Mouse (Mus musculus) gastrocnemius, postnatal 14 days (tissue): ENCODE data around the gene Cdc42bpb. TPM values are rescaled to one million over a fixed set of nuclear protein-coding genes. Genes with fewer than 3 reads are reported as not detected.
A peak's percentile ranks its signal among the peaks of the same experiment; 100 is the strongest.

Source experiments
- DNase-seq: peaks from one replicate; pipeline ENCODE4 v3.0.0; 2021; ENCODE audit warnings: mixed read lengths
- intact Hi-C: fragments of 180-260 bp; cut with DNase I; formaldehyde crosslinking; loops from one replicate; pipeline ENCODE4 v1.15.1; 2025; ENCODE audit warnings: low total_unique reads
- total RNA-seq, 2 experiments: library from RNA; stranded (reverse); gene quantifications; 2 replicates each; pipeline ENCODE4 v1.2.3; 2021

Gene Cdc42bpb
- total RNA-seq, 2 experiments from 2014 or later: 32.2 to 34.1 TPM

DNA sequence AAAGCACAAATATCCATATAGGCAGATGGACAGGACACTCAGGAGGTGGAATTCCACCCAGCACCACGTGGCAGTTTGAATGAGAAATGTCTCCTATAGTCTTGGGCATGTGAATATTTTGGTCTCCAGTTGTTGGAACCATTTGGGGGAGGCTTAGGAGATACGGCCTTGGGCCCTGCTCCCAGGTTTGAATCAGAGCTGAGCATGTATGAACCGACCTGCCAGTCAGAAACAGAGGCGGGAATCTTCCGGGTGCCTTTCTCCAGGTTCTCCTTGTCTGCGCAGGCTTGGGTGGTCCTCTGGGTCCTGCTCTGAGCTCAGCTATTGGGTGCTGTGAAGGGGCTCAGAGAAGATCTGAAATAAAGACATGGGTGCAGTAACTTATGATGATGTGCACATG, 16.5 kb upstream of the Cdc42bpb start:
- no peak for DNase-seq
- intact Hi-C loops: no loop called here

DNA sequence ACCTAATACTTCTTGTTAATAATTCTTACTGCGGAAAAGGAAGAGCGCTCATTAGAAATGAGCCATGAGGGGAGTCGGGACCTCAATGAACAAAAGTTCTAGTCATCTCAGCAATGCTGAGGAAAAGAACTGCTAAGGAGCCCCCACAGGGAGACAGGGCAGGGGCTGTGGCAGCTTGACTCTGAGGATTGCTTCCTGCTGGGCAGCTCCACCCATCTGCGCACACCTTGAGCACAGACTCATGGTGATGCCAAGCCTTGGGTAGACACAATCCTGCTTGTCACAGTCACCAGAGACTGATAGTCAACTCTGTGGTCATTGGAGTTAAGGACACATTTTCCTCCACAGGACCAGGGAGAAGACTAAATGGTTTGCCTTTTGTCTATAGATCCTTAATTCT, 9.6 kb upstream of the Cdc42bpb start:
- no peak for DNase-seq
- intact Hi-C loops: no loop called here

DNA sequence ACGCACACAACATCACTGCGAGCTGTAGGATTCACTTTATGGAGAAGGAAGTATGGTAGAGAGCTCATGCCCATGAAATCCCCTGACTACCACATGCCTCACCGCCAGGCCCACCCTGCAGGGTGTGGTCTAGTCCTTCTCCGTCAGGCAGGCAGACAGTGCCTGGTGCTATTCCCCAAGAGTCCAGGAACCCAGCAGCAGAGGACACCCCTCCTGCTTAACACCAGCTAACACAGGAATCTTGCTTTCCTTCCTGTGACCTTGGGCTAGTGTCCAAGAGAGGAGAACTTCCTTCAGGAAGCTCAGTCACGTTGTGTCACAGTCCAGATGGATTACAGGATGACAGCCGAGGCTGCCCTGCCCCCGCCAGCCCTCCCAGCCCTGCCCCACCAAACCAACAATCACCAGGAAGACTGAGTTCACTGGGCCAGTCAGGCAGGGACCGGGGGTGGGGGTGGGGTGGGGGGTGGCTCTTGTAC, 9.2 kb upstream of the Cdc42bpb start:
- DNase-seq: no peak
- intact Hi-C loops: no loop called here

GRCm38 (mm10) chr12:111385883-111386641, 8.5 kb upstream of the Cdc42bpb start:
- intact Hi-C loops: no loop called here
- DNase-seq: no peak

DNA sequence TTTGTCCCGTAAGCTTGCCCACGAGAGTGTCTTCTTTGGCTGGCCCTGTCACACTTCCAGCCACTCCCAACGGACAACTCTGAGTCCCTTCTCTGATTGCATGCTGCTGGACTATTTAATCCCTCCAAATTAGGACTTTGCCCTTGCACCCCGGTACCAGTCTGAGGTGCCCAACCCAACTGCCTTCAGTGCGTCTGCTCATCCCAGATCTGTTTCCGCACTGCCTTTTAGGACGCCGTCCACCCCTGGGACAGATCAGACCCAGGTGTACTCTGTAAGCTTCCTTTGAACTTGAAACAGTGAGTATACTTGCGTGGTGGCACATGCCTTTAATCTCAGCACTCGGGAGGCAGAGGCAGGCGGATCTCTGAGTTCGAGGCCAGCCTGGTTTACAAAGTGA, 1.3 kb upstream of the Cdc42bpb start:
- no peak for DNase-seq
- intact Hi-C loops: no loop called here

DNA sequence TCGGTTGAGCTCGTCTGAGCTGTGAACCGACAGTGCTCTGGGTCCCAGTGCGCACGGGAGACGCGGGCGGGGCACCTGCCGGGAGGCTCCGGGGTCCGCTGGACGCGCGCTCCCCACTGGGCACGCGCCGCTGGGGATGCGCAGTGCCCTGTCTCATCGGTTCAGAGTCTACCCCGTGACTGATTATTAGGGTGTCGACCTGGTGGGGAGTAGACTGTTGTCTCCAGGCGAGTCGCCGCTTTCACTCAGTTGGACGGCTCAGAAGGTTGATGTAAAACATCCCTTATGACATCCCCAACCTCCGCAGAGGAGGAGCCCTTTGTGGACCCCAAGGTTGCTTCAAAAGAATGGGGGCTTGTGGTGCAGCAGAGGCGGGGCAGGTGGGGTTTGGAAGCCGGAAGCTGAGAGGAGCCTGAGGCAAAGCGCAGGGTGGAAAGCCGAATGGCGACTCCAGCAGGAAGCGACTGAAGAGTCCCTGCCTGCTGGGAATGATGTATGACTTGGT, 520 bp upstream of the Cdc42bpb start:
- DNase-seq: peak; percentile 29
- intact Hi-C loops: no loop called here

GRCm38 (mm10) chr12:111376826-111377331, 639 bp downstream of the Cdc42bpb start:
- intact Hi-C loops: no loop called here
- peak; percentile 69 for DNase-seq

DNA sequence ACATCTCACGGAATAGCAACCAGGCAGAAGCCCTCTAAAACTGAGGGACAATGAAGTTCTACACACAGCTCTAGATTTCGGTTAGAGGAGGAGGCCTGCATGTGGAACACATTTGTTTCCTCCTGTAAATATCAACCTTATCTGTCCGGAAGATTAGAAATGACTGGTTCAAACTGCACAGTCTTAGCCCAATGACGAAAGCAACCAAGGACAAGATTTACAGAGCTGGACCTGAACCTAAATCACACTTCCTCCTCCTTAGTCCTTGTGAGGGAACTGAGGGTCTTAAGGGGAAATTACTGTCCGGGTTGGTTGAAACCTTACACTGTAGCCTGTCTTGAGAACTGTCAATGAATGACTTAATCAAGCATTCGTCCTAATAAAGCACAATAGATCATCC, 1.5 kb downstream of the Cdc42bpb start:
- intact Hi-C loops: no loop called here
- DNase-seq: no peak

DNA sequence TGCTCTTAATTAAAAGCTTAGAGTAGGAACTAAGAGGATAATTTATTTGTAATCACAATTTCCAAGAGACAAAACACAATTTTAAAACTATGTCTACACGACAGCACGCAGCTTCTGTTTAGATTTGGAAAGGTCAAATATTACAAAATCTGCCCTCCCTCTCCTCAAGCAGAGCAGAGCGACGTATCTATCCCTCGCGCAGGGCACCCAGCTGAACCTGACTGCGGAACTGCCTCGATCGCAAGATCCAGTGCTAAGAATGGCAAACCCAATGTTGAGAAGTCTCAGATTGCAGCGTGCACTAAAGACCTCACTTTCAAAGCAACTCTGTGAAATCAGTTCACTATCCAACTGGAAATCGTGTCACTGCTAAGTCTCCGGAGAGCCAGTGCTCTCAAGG, 2.0 kb downstream of the Cdc42bpb start:
- intact Hi-C loops: no loop called here
- no peak for DNase-seq

- DNase-seq: no peak
- intact Hi-C loops: no loop called here
These were observed 2.8 kb downstream of the Cdc42bpb start for GRCm38 (mm10) chr12:111374727-111375126.

GRCm38 (mm10) chr12:111373411-111373810, 4.1 kb downstream of the Cdc42bpb start:
- no peak for DNase-seq
- intact Hi-C loops: no loop called here

DNA sequence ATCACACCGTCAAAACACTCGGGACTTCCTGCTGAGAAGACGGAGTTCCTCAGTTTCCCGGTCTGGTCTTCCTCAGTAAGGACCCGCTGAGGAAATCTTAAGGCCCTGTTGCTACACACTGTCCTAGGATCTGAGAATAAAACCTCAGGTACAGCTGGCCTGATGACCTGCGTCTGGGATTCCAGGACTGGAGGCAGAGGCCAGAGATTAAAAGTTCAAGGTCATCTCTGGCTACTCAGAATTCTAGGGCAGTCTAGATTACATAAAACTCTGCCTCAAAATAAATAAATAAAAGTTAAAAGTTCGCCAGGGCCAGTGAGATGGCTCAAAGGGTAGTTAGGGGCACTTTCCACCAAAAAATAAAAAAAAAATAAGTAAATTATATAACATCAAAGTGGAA, 5.6 kb downstream of the Cdc42bpb start:
- intact Hi-C loops: no loop called here
- no peak for DNase-seq

GRCm38 (mm10) chr12:111370249-111370648, 7.3 kb downstream of the Cdc42bpb start:
- DNase-seq: no peak
- intact Hi-C loops: no loop called here

- intact Hi-C loops: no loop called here
- no peak for DNase-seq
These were observed 10.5 kb downstream of the Cdc42bpb start for GRCm38 (mm10) chr12:111367065-111367464.

- intact Hi-C loops: no loop called here
- DNase-seq: no peak
These were observed 13.3 kb downstream of the Cdc42bpb start for GRCm38 (mm10) chr12:111364234-111364633.

- no peak for DNase-seq
- intact Hi-C loops: no loop called here
These were observed 16.0 kb downstream of the Cdc42bpb start for GRCm38 (mm10) chr12:111361319-111362098.

- intact Hi-C loops: no loop called here
- DNase-seq: no peak
These were observed 16.8 kb downstream of the Cdc42bpb start for GRCm38 (mm10) chr12:111360671-111361070.

DNA sequence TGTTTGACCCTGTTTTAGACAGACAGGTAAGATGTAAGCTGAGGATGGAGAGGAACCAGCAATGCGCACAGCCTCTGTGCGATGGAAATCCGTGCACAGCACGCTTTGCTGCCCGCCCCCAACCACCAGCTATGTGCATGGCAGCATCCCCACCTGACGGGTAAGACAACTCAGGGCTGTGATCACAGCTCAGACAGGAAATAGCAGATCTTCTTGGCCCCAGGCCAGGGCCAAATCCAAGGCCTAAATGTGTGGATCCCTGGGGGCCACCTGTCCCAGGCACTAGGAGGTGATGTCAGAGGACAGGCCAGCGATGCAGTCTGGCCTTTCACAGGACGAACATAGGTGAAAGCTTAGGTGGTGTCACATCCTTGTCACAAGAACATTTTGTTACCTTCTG, 21.3 kb downstream of the Cdc42bpb start:
- intact Hi-C loops: no loop called here
- DNase-seq: no peak

GRCm38 (mm10) chr12:111354142-111354541, 23.4 kb downstream of the Cdc42bpb start:
- no peak for DNase-seq
- intact Hi-C loops: no loop called here

DNA sequence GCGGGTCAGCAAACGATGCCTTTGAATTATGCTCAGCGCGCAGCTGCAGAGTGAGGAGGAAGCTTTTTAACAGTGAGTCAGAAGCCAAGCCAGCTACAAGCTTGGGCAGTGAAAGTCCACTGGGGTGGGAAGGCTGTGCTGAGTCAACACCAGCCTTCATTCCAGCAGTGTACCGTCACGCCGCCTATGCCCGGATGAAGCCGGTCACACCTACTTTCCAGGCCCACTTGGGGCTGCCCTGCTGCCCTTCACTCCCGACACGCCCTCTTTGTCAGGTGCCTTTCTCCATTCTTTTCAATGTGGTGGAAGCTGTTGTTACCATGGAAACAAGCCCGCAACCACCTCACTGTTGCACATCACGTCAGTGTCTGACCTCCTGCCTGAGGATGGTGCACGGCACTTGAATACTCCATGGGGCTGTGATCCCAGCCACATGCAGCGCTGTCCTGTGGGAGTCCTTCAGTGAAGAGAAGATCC, 24.0 kb downstream of the Cdc42bpb start:
- intact Hi-C loops: no loop called here
- peak; percentile 53 for DNase-seq
